Mouse (Mus musculus): Measurements from ENCODE around the gene Otulinl.
"Not testable (repeated sequence)": the region's sequence is repeated elsewhere in the genome, so short reads cannot be mapped to it uniquely, and the experiment has no call there.

Otulinl gene

GRCm38 (mm10) chr15:27681419-27682187 lies at the start of gene Otulinl:
Gene Otulinl, minus strand, starts transcription at chr15:27681579.
- DNase-seq (ENCODE audit: low spot score in 2 of 2): peak; percentile 90 to 99

- no peak for DNase-seq (ENCODE audit: low spot score in 2 of 2)
Observed at GRCm38 (mm10) chr15:27726228-27726627, 44.8 kb upstream of the Otulinl start.

- DNase-seq (ENCODE audit: low spot score in 2 of 2): no peak
Observed at GRCm38 (mm10) chr15:27724796-27725680, 43.7 kb upstream of the Otulinl start.

- no peak for DNase-seq (ENCODE audit: low spot score in 2 of 2)
Observed at GRCm38 (mm10) chr15:27724298-27724697, 42.9 kb upstream of the Otulinl start.

- DNase-seq (ENCODE audit: low spot score in 2 of 2): no peak
Observed at GRCm38 (mm10) chr15:27723746-27724145, 42.4 kb upstream of the Otulinl start.

GRCm38 (mm10) chr15:27720297-27720696 lies 38.9 kb upstream of the Otulinl start:
- not testable (repeated sequence) for DNase-seq (ENCODE audit: low spot score in 2 of 2)

GRCm38 (mm10) chr15:27718668-27719067 lies 37.3 kb upstream of the Otulinl start:
- DNase-seq (ENCODE audit: low spot score in 2 of 2): no peak

GRCm38 (mm10) chr15:27715331-27715730 lies 34.0 kb upstream of the Otulinl start:
- peak in 1 of 2 experiments; percentile 8 for DNase-seq (ENCODE audit: low spot score in 2 of 2)

- peak in 1 of 2 experiments; percentile 45 for DNase-seq (ENCODE audit: low spot score in 2 of 2)
Observed at GRCm38 (mm10) chr15:27710698-27711097, 29.3 kb upstream of the Otulinl start.

- no peak for DNase-seq (ENCODE audit: low spot score in 2 of 2)
Observed at GRCm38 (mm10) chr15:27708968-27709612, 27.7 kb upstream of the Otulinl start.

- DNase-seq (ENCODE audit: low spot score in 2 of 2): no peak
Observed at GRCm38 (mm10) chr15:27708499-27708898, 27.1 kb upstream of the Otulinl start.

- no peak for DNase-seq (ENCODE audit: low spot score in 2 of 2)
Observed at GRCm38 (mm10) chr15:27702972-27703313, 21.6 kb upstream of the Otulinl start.

GRCm38 (mm10) chr15:27702031-27702971 lies 20.9 kb upstream of the Otulinl start:
- DNase-seq (ENCODE audit: low spot score in 2 of 2): no peak

GRCm38 (mm10) chr15:27697632-27698031 lies 16.3 kb upstream of the Otulinl start:
- no peak for DNase-seq (ENCODE audit: low spot score in 2 of 2)

GRCm38 (mm10) chr15:27693235-27693634 lies 11.9 kb upstream of the Otulinl start:
- DNase-seq (ENCODE audit: low spot score in 2 of 2): no peak

- DNase-seq (ENCODE audit: low spot score in 2 of 2): no peak
Observed at GRCm38 (mm10) chr15:27692161-27692560, 10.8 kb upstream of the Otulinl start.

- DNase-seq (ENCODE audit: low spot score in 2 of 2): no peak
Observed at GRCm38 (mm10) chr15:27691213-27691612, 9.8 kb upstream of the Otulinl start.

GRCm38 (mm10) chr15:27688041-27688651 lies 6.8 kb upstream of the Otulinl start:
- no peak for DNase-seq (ENCODE audit: low spot score in 2 of 2)

GRCm38 (mm10) chr15:27684813-27685212 lies 3.4 kb upstream of the Otulinl start:
- DNase-seq (ENCODE audit: low spot score in 2 of 2): no peak

- DNase-seq (ENCODE audit: low spot score in 2 of 2): no peak
Observed at GRCm38 (mm10) chr15:27683206-27683605, 1.8 kb upstream of the Otulinl start.

- DNase-seq (ENCODE audit: low spot score in 2 of 2): no peak
Observed at GRCm38 (mm10) chr15:27682619-27683018, 1.2 kb upstream of the Otulinl start.

All from urinary bladder, adult 18-20 months (tissue).